Mouse (Mus musculus): ENCODE results near the gene Pabpn1l. TPM values are rescaled to one million over a fixed set of nuclear protein-coding genes. Genes with fewer than 3 reads are reported as not detected.

The Pabpn1l gene
- polyA plus RNA-seq, 1 experiment: 0.25 TPM

- TF ChIP-seq GATA1 (IDR thresholded peaks at IDR 0.05; ENCODE audit: borderline replicate concordance, low read length) (no peak), FLI1 (IDR thresholded peaks at IDR 0.05; ENCODE audit: low read length) (no peak)
- no peak overlapping the region for H3K4me3 ChIP-seq (replicated peaks)
- H3K36me3 ChIP-seq (replicated peaks; ENCODE audit: low read length): peaks cover 66% of the 10 kb centered on the region
- H3K4me1 ChIP-seq: peaks cover 66% of the 10 kb centered on the region
- no peaks in the 10 kb centered on the region for H3K27me3 ChIP-seq (replicated peaks)
- no peaks in the 10 kb centered on the region for H3K9me3 ChIP-seq
Measured at GRCm38 (mm10) chr8:122572751-122573150, 49.8 kb downstream of the Pabpn1l start.

GRCm38 (mm10) chr8:122571750-122572267 is 50.7 kb downstream of the Pabpn1l start:
- peaks cover 62% of the 10 kb centered on the region for H3K36me3 ChIP-seq (replicated peaks; ENCODE audit: low read length)
- H3K4me3 ChIP-seq (replicated peaks): no peak overlapping the region
- H3K9me3 ChIP-seq: no peaks in the 10 kb centered on the region
- TF ChIP-seq GATA1 (IDR thresholded peaks at IDR 0.05; ENCODE audit: borderline replicate concordance, low read length): no peak
- H3K27me3 ChIP-seq (replicated peaks): no peaks in the 10 kb centered on the region
- peaks cover 66% of the 10 kb centered on the region for H3K4me1 ChIP-seq

- peaks cover 62% of the 10 kb centered on the region for H3K36me3 ChIP-seq (replicated peaks; ENCODE audit: low read length)
- no peaks in the 10 kb centered on the region for H3K9me3 ChIP-seq
- TF ChIP-seq GATA1 (IDR thresholded peaks at IDR 0.05; ENCODE audit: borderline replicate concordance, low read length) (no peak), FLI1 (IDR thresholded peaks at IDR 0.05; ENCODE audit: low read length) (no peak)
- H3K4me3 ChIP-seq (replicated peaks): no peak overlapping the region
- H3K4me1 ChIP-seq: peaks cover 66% of the 10 kb centered on the region
- H3K27me3 ChIP-seq (replicated peaks): no peaks in the 10 kb centered on the region
Measured at GRCm38 (mm10) chr8:122571153-122571552, 51.4 kb downstream of the Pabpn1l start.

GRCm38 (mm10) chr8:122569996-122570395 is 52.5 kb downstream of the Pabpn1l start:
- Histone ChIP-seq H3K27me3 (replicated peaks) (no peaks in the 10 kb centered on the region), H3K9me3 (no peaks in the 10 kb centered on the region), H3K36me3 (replicated peaks; ENCODE audit: low read length) (peaks cover 58% of the 10 kb centered on the region), H3K4me3 (replicated peaks) (peak overlapping the region; percentile 10), H3K4me1 (peaks cover 66% of the 10 kb centered on the region)
- TF ChIP-seq GATA1 (IDR thresholded peaks at IDR 0.05; ENCODE audit: borderline replicate concordance, low read length): no peak
- TF ChIP-seq FLI1 (IDR thresholded peaks at IDR 0.05; ENCODE audit: low read length): no peak

Other genes starting within 250 kb of the Pabpn1l start
- gene Zc3h18, start 246.1 kb downstream of the Pabpn1l start, polyA plus RNA-seq (2012; ENCODE audit: insufficient read depth, low replicate concordance): 80.4 and 130 TPM in 2 replicates
- gene Il17c, start 200.7 kb downstream of the Pabpn1l start, polyA plus RNA-seq (2012; ENCODE audit: insufficient read depth, low replicate concordance): 0.68 TPM in 1 of 2 replicates, not detected in the other
- 3,699 and 12,582 TPM in 2 replicates for gene Cyba, start 189.8 kb downstream of the Pabpn1l start, polyA plus RNA-seq (2012; ENCODE audit: insufficient read depth, low replicate concordance)
- 66.0 and 142 TPM in 2 replicates for gene Mvd, start 179.3 kb downstream of the Pabpn1l start, polyA plus RNA-seq (2012; ENCODE audit: insufficient read depth, low replicate concordance)
- 2.8 and 8.0 TPM in 2 replicates for gene Snai3, start 162.0 kb downstream of the Pabpn1l start, polyA plus RNA-seq (2012; ENCODE audit: insufficient read depth, low replicate concordance)
- 86.9 and 219 TPM in 2 replicates for gene Rnf166, start 146.7 kb downstream of the Pabpn1l start, polyA plus RNA-seq (2012; ENCODE audit: insufficient read depth, low replicate concordance)
- 40.5 and 70.3 TPM in 2 replicates for gene Ctu2, start 146.6 kb downstream of the Pabpn1l start, polyA plus RNA-seq (2012; ENCODE audit: insufficient read depth, low replicate concordance)
- gene Piezo1, start 71.4 kb downstream of the Pabpn1l start, polyA plus RNA-seq (2012; ENCODE audit: insufficient read depth, low replicate concordance): 25.0 and 60.9 TPM in 2 replicates
- 68.9 and 81.7 TPM in 2 replicates for gene Cdt1, start 54.7 kb downstream of the Pabpn1l start, polyA plus RNA-seq (2012; ENCODE audit: insufficient read depth, low replicate concordance)
- 257 and 338 TPM in 2 replicates for gene Aprt, start 45.8 kb downstream of the Pabpn1l start, polyA plus RNA-seq (2012; ENCODE audit: insufficient read depth, low replicate concordance)
- gene Galns, start 11.3 kb downstream of the Pabpn1l start, polyA plus RNA-seq (2012; ENCODE audit: insufficient read depth, low replicate concordance): 12.6 and 15.3 TPM in 2 replicates
- gene Trappc2l, start 11.1 kb downstream of the Pabpn1l start, polyA plus RNA-seq (2012; ENCODE audit: insufficient read depth, low replicate concordance): 2.2 TPM in 1 of 2 replicates, not detected in the other
- 54.9 and 189 TPM in 2 replicates for gene Cbfa2t3, start 76.4 kb upstream of the Pabpn1l start, polyA plus RNA-seq (2012; ENCODE audit: insufficient read depth, low replicate concordance)
- gene Acsf3, start 152.7 kb upstream of the Pabpn1l start, polyA plus RNA-seq (2012; ENCODE audit: insufficient read depth, low replicate concordance): 9.9 and 23.1 TPM in 2 replicates
- gene Cdh15, start 225.2 kb upstream of the Pabpn1l start, polyA plus RNA-seq (2012; ENCODE audit: insufficient read depth, low replicate concordance): not detected in 2 replicates